27 mouse cellular contexts compared by ENCODE assay signal in genomic region chrX:138943905-138944304, GRCm38 (mm10). TPM values are rescaled to one million over a fixed set of nuclear protein-coding genes. Genes with fewer than 3 reads are reported as not detected.
"Had no signal": no experiment of that assay in that cellular context is flagged by ENCODE, and none has a peak within 500 bp of the region (broad histone marks: within the 10 kb centered on the region; RNA-seq: fewer than 3 reads in every experiment).

No protein-coding gene starts in this region.

- H3K4me3 ChIP-seq: gastrocnemius, adult 2 months; heart, embryonic 10.5 days; heart, embryonic 12.5 days; hindbrain, embryonic 10.5 days; hindbrain, embryonic 12.5 days; kidney, embryonic 15.5 days; left cerebral cortex, adult 2 months; limb, embryonic 12.5 days; liver, embryonic 13.5 days; liver, embryonic 15.5 days had no signal

- H3K27me3 ChIP-seq: heart, embryonic 12.5 days; limb, embryonic 12.5 days; liver, embryonic 13.5 days; liver, embryonic 15.5 days had no signal

- ATAC-seq: hindbrain, embryonic 16.5 days; intestine, embryonic 16.5 days had no signal

- H3K36me3 ChIP-seq: heart, embryonic 10.5 days; heart, embryonic 12.5 days; hindbrain, embryonic 10.5 days; hindbrain, embryonic 12.5 days; kidney, embryonic 15.5 days; limb, embryonic 12.5 days; liver, embryonic 13.5 days; liver, embryonic 15.5 days had no signal

- DNase-seq: gastrocnemius, adult 2 months; gastrocnemius, postnatal 10 days; gastrocnemius, postnatal 25 days; heart, adult 18-20 months; heart, postnatal 10 days; heart, postnatal 4 days; kidney, adult 11 months; kidney, adult 2 months; kidney, adult 9 months; kidney, postnatal 14 days; kidney, postnatal 36 days; liver; liver, embryonic 13.5 days had no signal

- H3K4me2 ChIP-seq: heart, embryonic 12.5 days; hindbrain, embryonic 12.5 days; hindbrain, embryonic 14.5 days; kidney, embryonic 15.5 days; limb, embryonic 12.5 days; liver, embryonic 11.5 days; liver, embryonic 13.5 days; liver, embryonic 15.5 days had no signal

- H3K9ac ChIP-seq: heart, embryonic 12.5 days; hindbrain, embryonic 12.5 days; hindbrain, embryonic 14.5 days; kidney, embryonic 15.5 days; limb, embryonic 12.5 days; liver, embryonic 13.5 days; liver, embryonic 15.5 days had no signal

- H3K4me1 ChIP-seq: heart, embryonic 10.5 days; heart, embryonic 12.5 days; hindbrain, embryonic 10.5 days; hindbrain, embryonic 12.5 days; kidney, embryonic 15.5 days; limb, embryonic 12.5 days; liver, embryonic 13.5 days; liver, embryonic 15.5 days had no signal

- H3K9me3 ChIP-seq: heart, embryonic 10.5 days; heart, embryonic 12.5 days; hindbrain, embryonic 10.5 days; hindbrain, embryonic 12.5 days; kidney, embryonic 15.5 days; limb, embryonic 12.5 days; liver, embryonic 13.5 days; liver, embryonic 15.5 days had no signal

- H3K27ac ChIP-seq: gastrocnemius, adult 2 months; heart, embryonic 10.5 days; hindbrain, embryonic 10.5 days; hindbrain, embryonic 12.5 days; hindbrain, embryonic 14.5 days; kidney, embryonic 15.5 days; kidney, postnatal 0 days; left cerebral cortex, adult 2 months; limb, embryonic 12.5 days; liver, embryonic 13.5 days; liver, embryonic 15.5 days had no signal

RNA-seq across cellular contexts. Expression of gene Nrk, which starts 29.7 kb away (rescaled TPM):
- polyA plus RNA-seq: large intestine, adult 2 months had no signal
